ENCODE assay signal across 8 mouse cellular contexts in the genomic region with DNA sequence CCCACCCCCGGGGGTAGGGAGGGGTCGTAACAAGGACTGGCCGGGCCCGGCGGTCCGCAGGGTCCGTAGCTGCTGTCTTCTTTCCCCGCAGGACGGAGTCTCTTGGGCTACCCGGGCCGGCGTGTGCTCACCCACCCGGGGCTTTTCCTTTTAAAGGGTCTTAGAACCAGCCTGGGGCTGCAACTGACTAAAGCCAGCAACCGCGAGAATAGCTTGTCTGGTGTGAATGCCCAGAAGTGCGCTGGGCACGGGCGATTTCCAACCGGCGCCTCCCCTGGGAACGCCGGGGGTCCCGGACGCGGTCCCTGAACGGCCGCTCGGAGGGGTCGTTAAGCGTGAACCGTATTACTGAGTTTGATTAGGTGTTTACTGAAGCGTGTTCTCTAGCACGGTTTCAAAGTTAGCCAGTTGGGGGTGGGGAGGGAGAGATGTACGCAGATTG. TPM values are rescaled to one million over a fixed set of nuclear protein-coding genes. Genes with fewer than 3 reads are reported as not detected.
DNase-seq lines count a peak whose midpoint lies in the region; ATAC-seq and TF ChIP-seq lines count a peak whose summit lies in the region.

No protein-coding gene starts in this region.

- peak; percentile 54 for DNase-seq in cerebellum, adult 11-12 months
- DNase-seq in cerebellum, postnatal 25 days, result no peak
- peak; percentile 30 for DNase-seq in CD4-positive helper T cell, adult 2 months (ENCODE audit: low read depth, low spot score)
- DNase-seq in embryo, embryonic 9.5 days (ENCODE audit: extremely low spot score), result peak; percentile 49
- DNase-seq in hindbrain, postnatal 0 days (ENCODE audit: low spot score), result peak; percentile 40
- DNase-seq in thymus, postnatal 0 days (ENCODE audit: low spot score), result peak; percentile 12
- no peak for DNase-seq in right cerebral cortex, adult 18-20 months

- H3K9ac ChIP-seq in hindbrain, postnatal 0 days (replicated peaks; ENCODE audit: low read length), result peak overlapping the region; percentile 84

- H3K27ac ChIP-seq in hindbrain, postnatal 0 days, result peak overlapping the region; percentile 86
- no peak overlapping the region for H3K27ac ChIP-seq in macrophage

- H3K27me3 ChIP-seq in hindbrain, postnatal 0 days (ENCODE audit: insufficient read depth, low read length), result no peaks in the 10 kb centered on the region

- peaks cover 52% of the 10 kb centered on the region for H3K79me2 ChIP-seq in macrophage (ENCODE audit: inconsistent target)

- peak overlapping the region; percentile 60 for H3K4me2 ChIP-seq in hindbrain, postnatal 0 days (ENCODE audit: low read depth, low read length)

- no peaks in the 10 kb centered on the region for H3K9me3 ChIP-seq in hindbrain, postnatal 0 days (ENCODE audit: low read length)

- no peaks in the 10 kb centered on the region for H3K36me3 ChIP-seq in hindbrain, postnatal 0 days (ENCODE audit: insufficient read depth, low read length)
- H3K36me3 ChIP-seq in macrophage (ENCODE audit: inconsistent target), result no peaks in the 10 kb centered on the region

- H3K4me3 ChIP-seq in hindbrain, postnatal 0 days (ENCODE audit: low read length), result peak overlapping the region; percentile 80
- peak overlapping the region; percentile 50 for H3K4me3 ChIP-seq in macrophage (ENCODE audit: inconsistent target)

- no peak for TF ChIP-seq CTCF in hindbrain, postnatal 0 days (IDR thresholded peaks at IDR 0.05; ENCODE audit: low read depth)

- peaks cover 11% of the 10 kb centered on the region for H3K4me1 ChIP-seq in hindbrain, postnatal 0 days (ENCODE audit: insufficient read depth, low read length)

- WGBS in hindbrain, postnatal 0 days, result under 1% methylated on average over 31 of the region's 34 CpGs
- 3% methylated on average over 34 of the region's 34 CpGs for WGBS in macrophage (ENCODE audit: missing documents)

- peak; percentile 42; the same call in 1 of the 2 replicates for ATAC-seq in hindbrain, postnatal 0 days

RNA-seq across cellular contexts. Expression of a gene that starts 0.6 kb away (rescaled TPM):
- total RNA-seq in hindbrain, postnatal 0 days (2014; rRNA removed), result 74.2 and 89.7 TPM in 2 replicates
- 21.6 and 21.7 TPM in 2 replicates for polyA plus RNA-seq in hindbrain, postnatal 0 days (2015; fragmentation: Nextera tagmentation; extraction: Ambion mirVana)
- total RNA-seq in macrophage (2018; cell fraction: chromatin; rRNA removed), result 10 to 100 TPM in 24 of 26 experiments, 1 to 10 TPM in 2; 7.0 to 97.8 (median 46.3) TPM
- total RNA-seq in macrophage (2018; cell fraction: cytosol; rRNA removed), result 10 to 100 TPM; 14.3 to 42.4 (median 30.2) TPM
- 10 to 100 TPM; 13.2 to 63.0 (median 33.8) TPM for total RNA-seq in macrophage (2018; cell fraction: nucleus; rRNA removed)
- polyA plus RNA-seq in macrophage (2018), result 18.4 to 30.2 TPM (median 22.9 TPM) in 3 replicates
- 9.9 and 10.0 TPM in 2 replicates for polyA plus RNA-seq in thymus, postnatal 0 days (2015; fragmentation: Nextera tagmentation; extraction: Ambion mirVana)

RNA-seq across cellular contexts. Expression of a gene that starts 0.9 kb away (rescaled TPM):
- 51.0 and 78.1 TPM in 2 replicates for total RNA-seq in hindbrain, postnatal 0 days (2014; rRNA removed)
- polyA plus RNA-seq in hindbrain, postnatal 0 days (2015; fragmentation: Nextera tagmentation; extraction: Ambion mirVana), result 120 and 127 TPM in 2 replicates
- 100 to 1,000 TPM in 3 of 26 experiments, 10 to 100 TPM in 23; 27.1 to 130 (median 68.4) TPM for total RNA-seq in macrophage (2018; cell fraction: chromatin; rRNA removed)
- total RNA-seq in macrophage (2018; cell fraction: cytosol; rRNA removed), result 10 to 100 TPM; 19.7 to 50.0 (median 25.7) TPM
- total RNA-seq in macrophage (2018; cell fraction: nucleus; rRNA removed), result 10 to 100 TPM; 18.1 to 97.0 (median 42.0) TPM
- 25.9 to 31.3 TPM (median 28.1 TPM) in 3 replicates for polyA plus RNA-seq in macrophage (2018)
- 82.7 and 84.2 TPM in 2 replicates for polyA plus RNA-seq in thymus, postnatal 0 days (2015; fragmentation: Nextera tagmentation; extraction: Ambion mirVana)

RNA-seq across cellular contexts. Expression of a gene that starts 35.7 kb away (rescaled TPM):
- 28.0 and 44.3 TPM in 2 replicates for total RNA-seq in hindbrain, postnatal 0 days (2014; rRNA removed)
- polyA plus RNA-seq in hindbrain, postnatal 0 days (2015; fragmentation: Nextera tagmentation; extraction: Ambion mirVana), result 26.7 and 27.4 TPM in 2 replicates
- total RNA-seq in macrophage (2018; cell fraction: chromatin; rRNA removed), result 100 to 1,000 TPM; 113 to 168 (median 140) TPM
- total RNA-seq in macrophage (2018; cell fraction: cytosol; rRNA removed), result 10 to 100 TPM; 29.2 to 49.2 (median 39.1) TPM
- 100 to 1,000 TPM in 11 of 26 experiments, 10 to 100 TPM in 15; 70.2 to 163 (median 92.7) TPM for total RNA-seq in macrophage (2018; cell fraction: nucleus; rRNA removed)
- 24.7 to 33.3 TPM (median 25.8 TPM) in 3 replicates for polyA plus RNA-seq in macrophage (2018)
- polyA plus RNA-seq in thymus, postnatal 0 days (2015; fragmentation: Nextera tagmentation; extraction: Ambion mirVana), result 18.3 and 21.5 TPM in 2 replicates

Comparison
In these comparisons a context has a peak if more than half of its experiments do, and no peak if none do; other contexts are left out.
1. DNase-seq: peak in cerebellum, adult 11-12 months (single experiment), CD4-positive helper T cell, adult 2 months (single experiment), embryo, embryonic 9.5 days (single experiment), hindbrain, postnatal 0 days (single experiment) and thymus, postnatal 0 days (single experiment); none in cerebellum, postnatal 25 days (0 of 2) and right cerebral cortex, adult 18-20 months (single experiment).